Mouse (Mus musculus) MEL (cell line): ENCODE data around the gene Pnpla6. TPM values are rescaled to one million over a fixed set of nuclear protein-coding genes. Genes with fewer than 3 reads are reported as not detected.

Source experiments
- DNase-seq: peaks from one replicate; pipeline ENCODE4 v3.0.0; 2011; ENCODE audit warnings: low read depth, low spot score
- H3K27ac ChIP-seq: 2 replicates; pipeline ENCODE4 v1.5.1; 2012; ENCODE audit warnings: low read depth, mild to moderate bottlenecking, control low read depth, low read length, moderate library complexity; ENCODE audit not compliant: control insufficient read depth
- H3K27me3 ChIP-seq, 2 experiments: fragments of 150-350 bp in 1 of 2; sonication (generic) in 1 of 2; 2 replicates each; pipeline ENCODE4 v1.6.1; 2012; ENCODE audit warnings: low read length in 2 of 2, mild to moderate bottlenecking in 2 of 2, improper control_type of control experiment in 1 of 2, moderate library complexity in 1 of 2; ENCODE audit not compliant: insufficient read depth in 2 of 2, control insufficient read depth in 1 of 2
- H3K36me3 ChIP-seq, 2 experiments: 2 replicates each; pipeline ENCODE4 v1.6.1; 2012 to 2014; ENCODE audit warnings: low read length in 2 of 2, improper control_type of control experiment in 1 of 2, inconsistent platforms in 1 of 2, mild to moderate bottlenecking in 1 of 2; ENCODE audit not compliant: insufficient read depth in 2 of 2, control insufficient read depth in 1 of 2
- H3K4me1 ChIP-seq, 2 experiments: fragments of 150-350 bp in 1 of 2; sonication (generic) in 1 of 2; 2 replicates each; pipeline ENCODE4 v1.6.1; 2012; ENCODE audit warnings: low read length in 2 of 2, improper control_type of control experiment in 1 of 2, mild to moderate bottlenecking in 1 of 2; ENCODE audit not compliant: insufficient read depth in 2 of 2, control insufficient read depth in 1 of 2
- H3K4me3 ChIP-seq, 2 experiments: fragments of 150-350 bp in 1 of 2; sonication (generic) in 1 of 2; 2 replicates each; pipeline ENCODE4 v1.5.1; 2012; ENCODE audit warnings: low read depth in 2 of 2, low read length in 2 of 2, mild to moderate bottlenecking in 2 of 2, moderate library complexity in 2 of 2, control low read depth in 1 of 2, improper control_type of control experiment in 1 of 2; ENCODE audit not compliant: control insufficient read depth in 1 of 2, insufficient read depth in 1 of 2
- H3K79me2 ChIP-seq: 2 replicates; pipeline ENCODE4 v1.6.1; 2012; ENCODE audit warnings: mild to moderate bottlenecking, low read length, moderate library complexity; ENCODE audit not compliant: control insufficient read depth, poor library complexity, insufficient read depth
- H3K9ac ChIP-seq: 2 replicates; pipeline ENCODE4 v1.6.1; 2012; ENCODE audit warnings: low read depth, mild to moderate bottlenecking, control low read depth, low read length, moderate library complexity; ENCODE audit not compliant: control insufficient read depth, poor library complexity, severe bottlenecking
- H3K9me3 ChIP-seq: fragments of 150-350 bp; sonication (generic); replicated peaks from 2 replicates; pipeline ENCODE4 v1.6.1; 2012; ENCODE audit warnings: mild to moderate bottlenecking, low read length, improper control_type of control experiment, moderate library complexity; ENCODE audit not compliant: insufficient read depth
- CTCF ChIP-seq, 3 experiments: IDR thresholded peaks in 2 of 3; conservative IDR thresholded peaks in 1 of 3; 2 replicates each; pipeline ENCODE4 v1.5.1; 2011 to 2012; ENCODE audit warnings: low read length in 3 of 3, low read depth in 2 of 3, mild to moderate bottlenecking in 2 of 3, improper control_type of control experiment in 1 of 3, inconsistent platforms in 1 of 3, mixed read lengths in 1 of 3, moderate library complexity in 1 of 3; ENCODE audit not compliant: control insufficient read depth in 1 of 3, insufficient read depth in 1 of 3, poor library complexity in 1 of 3, severe bottlenecking in 1 of 3
- E2F4 ChIP-seq: IDR thresholded peaks from 2 replicates; pipeline ENCODE4 v1.6.1; 2011; ENCODE audit warnings: low read depth, low read length, improper control_type of control experiment, borderline replicate concordance
- ETS1 ChIP-seq: IDR thresholded peaks from 2 replicates; pipeline ENCODE4 v1.6.1; 2012; ENCODE audit warnings: low read depth, mild to moderate bottlenecking, inconsistent platforms, low read length, improper control_type of control experiment, moderate library complexity
- GABPA ChIP-seq: IDR thresholded peaks from 2 replicates; pipeline ENCODE4 v1.6.1; 2012; ENCODE audit warnings: low read depth, mild to moderate bottlenecking, inconsistent platforms, low read length, improper control_type of control experiment, moderate library complexity
- HCFC1 ChIP-seq: IDR thresholded peaks from 2 replicates; pipeline ENCODE4 v1.6.1; 2012; ENCODE audit warnings: low read depth, mild to moderate bottlenecking, inconsistent platforms, low read length, improper control_type of control experiment, moderate library complexity
- JUND ChIP-seq: IDR thresholded peaks from 2 replicates; pipeline ENCODE4 v1.6.1; 2011; ENCODE audit warnings: low read depth, mild to moderate bottlenecking, improper control_type of control experiment, low read length
- KAT2A ChIP-seq: conservative IDR thresholded peaks from 2 replicates; pipeline ENCODE4 v1.6.1; 2012; ENCODE audit warnings: low read depth, low read length, improper control_type of control experiment, inconsistent platforms
- MAFK ChIP-seq: IDR thresholded peaks from 2 replicates; pipeline ENCODE4 v1.6.1; 2011; ENCODE audit warnings: low read depth, mild to moderate bottlenecking, low read length, improper control_type of control experiment, borderline replicate concordance
- MAZ ChIP-seq: IDR thresholded peaks from 2 replicates; pipeline ENCODE4 v1.6.1; 2012; ENCODE audit warnings: low read depth, mild to moderate bottlenecking, inconsistent platforms, low read length, improper control_type of control experiment
- MEF2A ChIP-seq: IDR thresholded peaks from 2 replicates; pipeline ENCODE4 v1.6.1; 2014; ENCODE audit warnings: low read depth, mild to moderate bottlenecking, inconsistent platforms, low read length, improper control_type of control experiment; ENCODE audit not compliant: poor library complexity, insufficient replicate concordance, severe bottlenecking; ENCODE audit errors: extremely low read depth
- MYB ChIP-seq: IDR thresholded peaks from 2 replicates; pipeline ENCODE4 v1.6.1; 2011; ENCODE audit warnings: mild to moderate bottlenecking, low read depth, low read length, improper control_type of control experiment
- NRF1 ChIP-seq: IDR thresholded peaks from 2 replicates; pipeline ENCODE4 v1.6.1; 2014; ENCODE audit warnings: low read depth, mild to moderate bottlenecking, inconsistent platforms, low read length, improper control_type of control experiment, moderate library complexity; ENCODE audit not compliant: poor library complexity, insufficient read depth, severe bottlenecking
- POLR2AphosphoS2 ChIP-seq: IDR thresholded peaks from 2 replicates; pipeline ENCODE4 v1.6.1; 2011; ENCODE audit warnings: low read length, improper control_type of control experiment
- POLR2AphosphoS5 ChIP-seq: IDR thresholded peaks from 2 replicates; pipeline ENCODE4 v1.6.1; 2012; ENCODE audit warnings: low read depth, borderline replicate concordance, mild to moderate bottlenecking, inconsistent platforms, low read length, moderate library complexity, mixed read lengths
- RAD21 ChIP-seq: IDR thresholded peaks from 2 replicates; pipeline ENCODE4 v1.6.1; 2011; ENCODE audit warnings: mild to moderate bottlenecking, low read depth, low read length, improper control_type of control experiment
- RCOR1 ChIP-seq: IDR thresholded peaks from 2 replicates; pipeline ENCODE4 v1.6.1; 2012; ENCODE audit warnings: low read depth, mild to moderate bottlenecking, inconsistent platforms, low read length, improper control_type of control experiment
- USF1 ChIP-seq: IDR thresholded peaks from 2 replicates; pipeline ENCODE4 v1.6.1; 2014; ENCODE audit warnings: low read depth, mild to moderate bottlenecking, inconsistent platforms, low read length, improper control_type of control experiment, moderate library complexity
- USF2 ChIP-seq, 2 experiments: IDR thresholded peaks; 2 replicates each; pipeline ENCODE4 v1.6.1; 2011 to 2012; ENCODE audit warnings: improper control_type of control experiment in 2 of 2, low read length in 2 of 2, borderline replicate concordance in 1 of 2, inconsistent platforms in 1 of 2, low read depth in 1 of 2, mild to moderate bottlenecking in 1 of 2; ENCODE audit not compliant: insufficient read depth in 1 of 2
- ZC3H11A ChIP-seq: IDR thresholded peaks from 2 replicates; pipeline ENCODE4 v1.6.1; 2012; ENCODE audit warnings: low read depth, mild to moderate bottlenecking, inconsistent platforms, low read length, improper control_type of control experiment
- ZKSCAN1 ChIP-seq: IDR thresholded peaks from 2 replicates; pipeline ENCODE4 v1.6.1; 2012; ENCODE audit warnings: low read depth, mild to moderate bottlenecking, inconsistent platforms, low read length, improper control_type of control experiment, moderate library complexity
- ZMIZ1 ChIP-seq: IDR thresholded peaks from 2 replicates; pipeline ENCODE4 v1.6.1; 2012; ENCODE audit warnings: low read depth, mild to moderate bottlenecking, inconsistent platforms, low read length, improper control_type of control experiment, moderate library complexity
- polyA plus RNA-seq, 2 experiments: library from polyadenylated mRNA; stranded (reverse) in 1 of 2; unstranded in 1 of 2; fragments of >175 nt in 1 of 2; fragments of >200 nt in 1 of 2; gene quantifications; 2 replicates each; pipeline versions ENCODE4 v1.2.1 to v1.2.4; 2012; ENCODE audit warnings: low replicate concordance in 2 of 2, low read depth in 1 of 2; ENCODE audit not compliant: insufficient read length in 2 of 2, insufficient read depth in 1 of 2, missing spikeins in 1 of 2
- total RNA-seq: library from RNA; depleted of rRNA; stranded (reverse); fragments of 300-350 nt; gene quantifications from 2 replicates; pipeline ENCODE4 v1.2.3, GENCODE M21; 2012

Gene Pnpla6
- total and polyA plus RNA-seq, 3 experiments = 8.6 to 16.5 TPM; not detected in 1

DNA sequence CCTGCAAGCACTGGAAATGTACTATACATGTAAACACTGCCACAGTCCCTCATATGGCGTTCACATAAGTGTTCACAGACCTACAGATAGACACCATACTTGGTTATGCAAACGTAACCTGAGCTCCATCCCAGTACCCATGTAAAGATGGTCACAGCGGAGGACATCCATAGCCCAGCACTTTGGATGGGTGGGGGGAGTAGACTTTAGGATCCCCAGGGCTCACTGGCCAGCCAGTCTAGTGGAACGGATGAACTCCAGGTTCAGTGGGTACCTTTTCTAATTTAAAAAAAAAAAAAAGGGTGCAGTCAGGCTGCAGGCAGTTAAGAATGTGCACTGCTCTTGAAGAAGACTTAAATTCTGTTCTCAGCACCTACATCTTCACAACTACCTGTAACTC lies 24.9 kb downstream of the Pnpla6 start:
- Histone ChIP-seq H3K27me3 (no peaks in the 10 kb centered on the region), H3K4me1 (peaks cover 0 to 4% of the 10 kb centered on the region in 2 experiments; a peak in 1 of 4 replicates), H3K9ac (no peak overlapping the region), H3K79me2 (no peaks in the 10 kb centered on the region), H3K9me3 (no peaks in the 10 kb centered on the region), H3K36me3 (no peaks in the 10 kb centered on the region), H3K4me3 (no peak overlapping the region), H3K27ac (no peak overlapping the region)
- DNase-seq = no peak
- TF ChIP-seq MAZ = no peak
- no peak for TF ChIP-seq MYB
- no peak for TF ChIP-seq RCOR1
- no peak for TF ChIP-seq POLR2AphosphoS5
- TF ChIP-seq ZC3H11A = no peak
- TF ChIP-seq USF1 = no peak
- TF ChIP-seq RAD21 = no peak
- no peak for TF ChIP-seq MEF2A
- TF ChIP-seq USF2 (IDR thresholded peaks at IDR 0.05; ENCODE audit: borderline replicate concordance in 1 of 2, insufficient read depth in 1 of 2, low read depth in 1 of 2, low read length in 2 of 2) = no peak
- TF ChIP-seq POLR2AphosphoS2 = no peak
- no peak for TF ChIP-seq GABPA

DNA sequence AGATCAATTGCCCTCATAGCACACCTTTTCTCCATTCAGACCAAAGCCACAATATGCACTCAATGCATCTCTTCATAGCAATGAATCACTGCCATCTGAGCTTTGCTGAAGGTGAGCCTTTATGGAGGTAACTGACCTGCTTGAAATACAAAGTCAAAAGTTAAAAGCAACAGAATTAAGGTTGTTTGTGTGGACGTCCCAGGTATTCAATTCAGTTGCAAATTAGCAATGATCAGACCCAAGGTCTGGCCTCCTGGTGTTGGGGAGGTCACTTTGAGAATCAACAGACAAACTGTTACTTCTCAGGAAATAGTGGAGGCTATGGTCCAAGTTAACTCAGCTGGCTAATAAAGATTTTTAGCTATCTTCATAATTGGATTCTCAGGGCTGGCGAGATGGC lies 31.3 kb downstream of the Pnpla6 start:
- H3K4me1 ChIP-seq = no peaks in the 10 kb centered on the region
- H3K36me3 ChIP-seq = no peaks in the 10 kb centered on the region
- no peaks in the 10 kb centered on the region for H3K9me3 ChIP-seq
- H3K4me3 ChIP-seq = no peak overlapping the region
- DNase-seq = no peak
- no peak overlapping the region for H3K9ac ChIP-seq
- no peaks in the 10 kb centered on the region for H3K79me2 ChIP-seq
- TF ChIP-seq KAT2A (no peak), ZKSCAN1 (no peak), E2F4 (no peak), ETS1 (no peak), ZMIZ1 (no peak), NRF1 (no peak), MAFK (no peak), CTCF (IDR thresholded peaks at IDR 0.05 in 2 of 3, conservative IDR thresholded peaks at IDR 0.05 in 1 of 3; ENCODE audit: control insufficient read depth in 1 of 3, insufficient read depth in 1 of 3, low read depth in 2 of 3, low read length in 3 of 3, poor library complexity in 1 of 3, severe bottlenecking in 1 of 3) (no peak), JUND (no peak), HCFC1 (no peak)
- H3K27ac ChIP-seq = no peak overlapping the region
- no peaks in the 10 kb centered on the region for H3K27me3 ChIP-seq
